Mouse (Mus musculus) forebrain, embryonic 13.5 days (tissue): Measurements from ENCODE around the gene Dek. TPM values are rescaled to one million over a fixed set of nuclear protein-coding genes. Genes with fewer than 3 reads are reported as not detected.
A peak's percentile ranks its signal among the peaks of the same experiment; 100 is the strongest.

Experiments used
- ATAC-seq: fragments of 200-750 bp; cut with Nextera tagmentation; 2 replicates; pipeline ENCODE4 v1.8.0; 2017
- H3K27ac ChIP-seq: fragments of 300-500 bp; sonication (generic); 2 replicates; pipeline ENCODE4 v1.5.1; 2015; ENCODE audit warnings: inconsistent platforms, mild to moderate bottlenecking, moderate library complexity
- H3K27me3 ChIP-seq: fragments of 300-500 bp; sonication (generic); 2 replicates; pipeline ENCODE4 v1.6.1; 2015; ENCODE audit warnings: mild to moderate bottlenecking, inconsistent platforms
- H3K36me3 ChIP-seq: fragments of 300-500 bp; sonication (generic); 2 replicates; pipeline ENCODE4 v1.6.1; 2015; ENCODE audit warnings: mild to moderate bottlenecking, inconsistent platforms; ENCODE audit not compliant: poor library complexity, severe bottlenecking
- H3K4me1 ChIP-seq: fragments of 300-500 bp; sonication (generic); 2 replicates; pipeline ENCODE4 v1.6.1; 2015; ENCODE audit warnings: inconsistent platforms
- H3K4me2 ChIP-seq: fragments of 300-500 bp; sonication (generic); 2 replicates; pipeline ENCODE4 v1.6.1; 2015; ENCODE audit warnings: inconsistent platforms, mild to moderate bottlenecking, moderate library complexity
- H3K4me3 ChIP-seq: fragments of 300-500 bp; sonication (generic); 2 replicates; pipeline ENCODE4 v1.5.1; 2015; ENCODE audit warnings: mild to moderate bottlenecking, inconsistent platforms
- H3K9ac ChIP-seq: fragments of 300-500 bp; sonication (generic); 2 replicates; pipeline ENCODE4 v1.6.1; 2015; ENCODE audit warnings: mild to moderate bottlenecking, inconsistent platforms
- H3K9me3 ChIP-seq: fragments of 300-500 bp; sonication (generic); replicated peaks from 2 replicates; pipeline ENCODE4 v1.6.1; 2016; ENCODE audit warnings: inconsistent platforms
- WGBS: fragments of 180-500 bp; shearing (Covaris S2); methylation state at CpG from one replicate; pipeline ENCODE4 v1.1.7; 2015; 5-methylcytosine and 5-hydroxymethylcytosine counted together
- polyA plus RNA-seq: library from polyadenylated mRNA; unstranded; fragments of >200 nt; fragmentation: Nextera tagmentation; extraction: Ambion mirVana; gene quantifications from 2 replicates; pipeline ENCODE4 v1.2.1, GENCODE M21; 2015

Dek gene
- polyA plus RNA-seq, result 336 and 341 TPM in 2 replicates

GRCm38 (mm10) chr13:47105711-47106579 lies at the start of gene Dek:
Dek (minus strand) TSS chr13:47106201.
- H3K36me3 ChIP-seq, result peaks cover 6% of the 10 kb centered on the region
- H3K9me3 ChIP-seq, result no peaks in the 10 kb centered on the region
- H3K4me1 ChIP-seq, result peaks cover 29% of the 10 kb centered on the region
- WGBS, result under 1% methylated on average over 90 of the region's 129 CpGs
- H3K27ac ChIP-seq, result peak within 1 kb of the TSS; percentile 100
- H3K27me3 ChIP-seq, result no peaks in the 10 kb centered on the region
- ATAC-seq, result peak; percentile 94
- peak within 1 kb of the TSS; percentile 98 for H3K9ac ChIP-seq
- peak within 1 kb of the TSS; percentile 77 for H3K4me2 ChIP-seq
- H3K4me3 ChIP-seq, result peak within 1 kb of the TSS; percentile 98

GRCm38 (mm10) chr13:47154866-47155265 lies 48.9 kb upstream of the Dek start:
- WGBS, result 36% methylated on average over 4 of the region's 4 CpGs
- Histone ChIP-seq H3K36me3 (no peaks in the 10 kb centered on the region), H3K4me2 (no peak overlapping the region), H3K4me1 (peaks cover 10% of the 10 kb centered on the region), H3K27me3 (no peaks in the 10 kb centered on the region), H3K9ac (no peak overlapping the region), H3K9me3 (no peaks in the 10 kb centered on the region), H3K4me3 (no peak overlapping the region), H3K27ac (no peak overlapping the region)
- ATAC-seq, result no peak

- H3K27ac ChIP-seq, result no peak overlapping the region
- no peaks in the 10 kb centered on the region for H3K9me3 ChIP-seq
- H3K9ac ChIP-seq, result no peak overlapping the region
- H3K4me1 ChIP-seq, result peaks cover 10% of the 10 kb centered on the region
- no peaks in the 10 kb centered on the region for H3K36me3 ChIP-seq
- H3K4me2 ChIP-seq, result no peak overlapping the region
- ATAC-seq, result no peak
- H3K4me3 ChIP-seq, result no peak overlapping the region
- no peaks in the 10 kb centered on the region for H3K27me3 ChIP-seq
- WGBS, result 68% methylated on average over 5 of the region's 5 CpGs
Observed at GRCm38 (mm10) chr13:47153206-47153605, 47.2 kb upstream of the Dek start.

GRCm38 (mm10) chr13:47152390-47152789 lies 46.4 kb upstream of the Dek start:
- Histone ChIP-seq H3K4me1 (peaks cover 10% of the 10 kb centered on the region), H3K4me2 (no peak overlapping the region), H3K36me3 (no peaks in the 10 kb centered on the region), H3K27me3 (no peaks in the 10 kb centered on the region), H3K27ac (no peak overlapping the region), H3K4me3 (no peak overlapping the region), H3K9ac (no peak overlapping the region), H3K9me3 (no peaks in the 10 kb centered on the region)
- ATAC-seq, result peak; percentile 57; the same call in 1 of the 2 replicates
- WGBS, result 27% methylated on average over 7 of the region's 7 CpGs

- 91% methylated on average over 14 of the region's 14 CpGs for WGBS
- Histone ChIP-seq H3K27me3 (no peaks in the 10 kb centered on the region), H3K9ac (no peak overlapping the region), H3K27ac (no peak overlapping the region), H3K4me3 (no peak overlapping the region), H3K9me3 (no peaks in the 10 kb centered on the region), H3K4me1 (peaks cover 10% of the 10 kb centered on the region), H3K4me2 (no peak overlapping the region), H3K36me3 (no peaks in the 10 kb centered on the region)
- ATAC-seq, result no peak
Observed at GRCm38 (mm10) chr13:47151060-47151459, 45.1 kb upstream of the Dek start.

GRCm38 (mm10) chr13:47149993-47150392 lies 44.0 kb upstream of the Dek start:
- ATAC-seq, result no peak
- Histone ChIP-seq H3K27ac (no peak overlapping the region), H3K27me3 (no peaks in the 10 kb centered on the region), H3K4me3 (no peak overlapping the region), H3K4me1 (peaks cover 7% of the 10 kb centered on the region), H3K36me3 (no peaks in the 10 kb centered on the region), H3K9ac (no peak overlapping the region), H3K4me2 (no peak overlapping the region), H3K9me3 (no peaks in the 10 kb centered on the region)
- WGBS, result 93% methylated on average over 10 of the region's 10 CpGs

- 65% methylated on average over 11 of the region's 11 CpGs for WGBS
- H3K4me1 ChIP-seq, result 0 out of 2 replicates have a peak, but pooled peaks cover 3% of the 10 kb centered on the region
Observed at GRCm38 (mm10) chr13:47148573-47148972, 42.6 kb upstream of the Dek start.

GRCm38 (mm10) chr13:47146388-47146787 lies 40.4 kb upstream of the Dek start:
- H3K4me3 ChIP-seq, result no peak overlapping the region
- no peaks in the 10 kb centered on the region for H3K9me3 ChIP-seq
- no peak overlapping the region for H3K4me2 ChIP-seq
- H3K36me3 ChIP-seq, result no peaks in the 10 kb centered on the region
- H3K27me3 ChIP-seq, result no peaks in the 10 kb centered on the region
- no peak overlapping the region for H3K9ac ChIP-seq
- 78% methylated on average over 7 of the region's 7 CpGs for WGBS
- H3K4me1 ChIP-seq, result no peaks in the 10 kb centered on the region
- no peak overlapping the region for H3K27ac ChIP-seq
- no peak for ATAC-seq

More at GRCm38 (mm10) chr13:47148573-47148972, 42.6 kb upstream of the Dek start:
- Histone ChIP-seq H3K4me2 (no peak overlapping the region), H3K9ac (no peak overlapping the region), H3K9me3 (no peaks in the 10 kb centered on the region), H3K4me3 (no peak overlapping the region), H3K27ac (no peak overlapping the region), H3K36me3 (no peaks in the 10 kb centered on the region), H3K27me3 (no peaks in the 10 kb centered on the region)
- no peak for ATAC-seq

- WGBS, result 76% methylated on average over 9 of the region's 9 CpGs
- Histone ChIP-seq H3K27ac (no peak overlapping the region), H3K4me1 (no peaks in the 10 kb centered on the region), H3K27me3 (no peaks in the 10 kb centered on the region), H3K9me3 (no peaks in the 10 kb centered on the region), H3K36me3 (no peaks in the 10 kb centered on the region), H3K9ac (no peak overlapping the region), H3K4me2 (no peak overlapping the region), H3K4me3 (no peak overlapping the region)
- ATAC-seq, result no peak
Observed at GRCm38 (mm10) chr13:47145939-47146338, 39.9 kb upstream of the Dek start.

- Histone ChIP-seq H3K27me3 (no peaks in the 10 kb centered on the region), H3K27ac (no peak overlapping the region), H3K9me3 (peaks cover 3% of the 10 kb centered on the region; the same call in 1 of the 2 replicates), H3K4me1 (no peaks in the 10 kb centered on the region), H3K9ac (no peak overlapping the region), H3K36me3 (no peaks in the 10 kb centered on the region), H3K4me2 (no peak overlapping the region), H3K4me3 (no peak overlapping the region)
- WGBS, result 83% methylated on average over 6 of the region's 6 CpGs
- ATAC-seq, result no peak
Observed at GRCm38 (mm10) chr13:47142764-47143163, 36.8 kb upstream of the Dek start.

- Histone ChIP-seq H3K4me3 (no peak overlapping the region), H3K27ac (no peak overlapping the region), H3K4me1 (no peaks in the 10 kb centered on the region), H3K9ac (no peak overlapping the region), H3K9me3 (peaks cover 3% of the 10 kb centered on the region; the same call in 1 of the 2 replicates), H3K4me2 (no peak overlapping the region), H3K27me3 (no peaks in the 10 kb centered on the region), H3K36me3 (no peaks in the 10 kb centered on the region)
- no peak for ATAC-seq
- WGBS, result 93% methylated on average over 7 of the region's 7 CpGs
Observed at GRCm38 (mm10) chr13:47135741-47136140, 29.7 kb upstream of the Dek start.

GRCm38 (mm10) chr13:47134836-47135235 lies 28.8 kb upstream of the Dek start:
- Histone ChIP-seq H3K27ac (no peak overlapping the region), H3K9me3 (no peaks in the 10 kb centered on the region), H3K4me2 (no peak overlapping the region), H3K27me3 (no peaks in the 10 kb centered on the region), H3K4me1 (no peaks in the 10 kb centered on the region), H3K9ac (no peak overlapping the region), H3K36me3 (no peaks in the 10 kb centered on the region), H3K4me3 (no peak overlapping the region)
- WGBS, result 93% methylated on average over 7 of the region's 7 CpGs
- no peak for ATAC-seq
